Mouse (Mus musculus): ENCODE measurements around the gene Kcnq1.

GRCm38 (mm10) chr7:143119407-143119806, 13.2 kb downstream of the Kcnq1 start:
- no peak for TF ChIP-seq CTCF (IDR thresholded peaks at IDR 0.05; ENCODE audit: control insufficient read depth, insufficient read depth, insufficient read length)
- TF ChIP-seq MYOG (IDR thresholded peaks at IDR 0.05; ENCODE audit: control insufficient read depth, extremely low read depth, insufficient read length) = no peak
- no peak for TF ChIP-seq CEBPB (IDR thresholded peaks at IDR 0.05; ENCODE audit: low read depth)
- no peak for TF ChIP-seq USF1 (IDR thresholded peaks at IDR 0.05; ENCODE audit: low read depth)

Measured in C2C12 (cell line).